Mouse (Mus musculus) 3T3-L1 (cell line): ENCODE measurements at regions not wholly inside any gene's neighbourhood (a gene's known extent, or its start where the extent isn't known, plus 50 kb on each side); places are given as distances from the start of the nearest gene placed in this dataset.

Experiments
- DNase-seq: peaks from one replicate; pipeline ENCODE4 v3.0.0-alpha.2; 2015; ENCODE audit warnings: low read depth, low spot score

DNA sequence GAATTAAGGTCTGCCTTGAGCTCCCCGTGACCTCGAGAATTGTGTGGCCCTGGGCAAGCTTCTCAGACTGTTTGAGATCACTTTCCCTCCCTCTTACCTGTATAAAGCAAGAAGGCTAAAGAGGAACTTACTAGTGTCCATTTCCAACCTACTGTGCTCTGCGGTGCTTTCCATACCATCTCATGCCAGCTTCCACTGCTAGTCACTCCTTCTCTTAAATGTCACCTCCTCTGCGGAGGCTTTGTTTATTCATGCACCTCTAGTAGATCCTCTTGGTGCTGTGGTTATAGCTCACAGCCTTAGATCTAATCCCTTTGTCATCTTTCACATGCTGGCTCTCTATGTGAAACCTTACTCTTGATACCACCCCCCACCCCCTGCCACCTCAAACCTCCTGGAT, 2310.3 kb upstream of the Lrrc6 start:
- DNase-seq = no peak

DNA sequence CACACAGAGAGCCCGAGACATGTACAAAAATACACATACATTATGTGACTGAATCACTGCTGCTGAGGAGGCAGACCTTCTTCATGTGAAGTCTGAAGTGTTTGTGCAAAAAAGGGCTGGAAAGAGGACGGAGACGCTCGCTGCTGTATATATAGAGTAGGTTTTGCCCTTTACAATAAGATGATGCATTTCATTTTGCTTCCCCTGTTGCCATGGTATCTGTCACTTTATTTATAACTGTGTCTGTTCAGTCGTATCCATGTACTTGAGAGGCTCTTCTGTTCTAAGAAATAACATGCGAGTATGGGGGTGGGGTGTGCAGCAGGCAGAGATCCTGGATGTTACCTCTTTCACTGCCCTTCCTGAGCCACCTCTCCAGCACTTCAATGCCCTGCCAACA, 2309.9 kb upstream of the Lrrc6 start:
- no peak for DNase-seq

DNA sequence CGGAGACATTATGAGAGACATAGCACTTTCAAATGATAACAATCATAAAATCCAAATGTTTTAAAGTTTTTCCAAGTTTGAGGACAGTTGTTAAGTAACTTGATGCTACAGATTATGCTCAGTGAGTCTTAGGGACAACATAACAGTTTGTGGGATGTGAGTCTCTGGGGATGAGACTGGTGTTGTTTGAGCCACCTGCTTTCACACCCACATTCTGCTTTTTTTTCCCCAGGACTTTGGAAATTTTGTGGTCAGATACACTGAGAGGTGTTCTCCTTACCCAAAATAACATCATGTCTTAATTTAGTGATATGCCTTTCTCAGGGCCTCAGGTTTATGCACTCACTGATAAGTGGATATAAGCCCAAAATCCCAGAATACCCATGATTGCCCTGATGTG, 2307.5 kb upstream of the Lrrc6 start:
- DNase-seq = no peak

DNA sequence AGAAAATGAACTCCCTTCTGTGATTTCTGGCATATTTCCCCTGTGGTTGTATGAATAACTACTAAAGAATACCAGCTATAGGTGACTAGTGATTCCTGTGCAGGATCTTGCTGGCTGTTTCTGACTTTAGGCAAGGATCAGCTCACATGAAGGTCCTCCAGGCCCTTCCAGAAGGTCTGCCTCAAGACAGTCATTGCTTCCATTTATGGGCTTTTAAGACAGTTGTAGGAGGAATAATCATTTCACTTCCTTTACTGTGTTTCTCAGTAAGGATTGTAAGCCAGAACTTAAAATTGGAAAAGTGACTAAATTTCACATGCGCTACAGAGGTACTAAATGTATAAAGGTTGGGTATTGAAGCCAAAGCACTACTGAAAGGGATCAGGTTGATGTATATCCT, 2303.5 kb upstream of the Lrrc6 start:
- no peak for DNase-seq

DNA sequence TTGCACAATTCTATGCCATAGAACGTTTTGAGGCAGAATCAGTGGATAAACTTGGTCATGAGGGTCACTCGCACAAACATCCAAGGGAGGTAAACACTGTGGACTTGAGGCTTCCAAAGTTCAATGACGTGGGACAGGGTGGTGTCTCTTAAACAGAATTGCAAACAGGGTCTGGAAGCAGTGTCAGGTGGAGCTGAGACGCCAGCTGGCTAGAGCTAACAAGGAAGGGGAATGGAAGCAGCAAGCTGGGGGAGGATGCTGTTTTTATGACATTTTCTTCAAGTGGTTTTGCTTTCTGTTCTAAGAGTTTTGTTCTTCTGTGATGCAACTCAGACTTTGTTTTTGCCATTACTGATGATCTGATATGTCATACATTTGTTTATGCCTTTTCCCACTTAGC, 2301.1 kb upstream of the Lrrc6 start:
- DNase-seq = no peak

DNA sequence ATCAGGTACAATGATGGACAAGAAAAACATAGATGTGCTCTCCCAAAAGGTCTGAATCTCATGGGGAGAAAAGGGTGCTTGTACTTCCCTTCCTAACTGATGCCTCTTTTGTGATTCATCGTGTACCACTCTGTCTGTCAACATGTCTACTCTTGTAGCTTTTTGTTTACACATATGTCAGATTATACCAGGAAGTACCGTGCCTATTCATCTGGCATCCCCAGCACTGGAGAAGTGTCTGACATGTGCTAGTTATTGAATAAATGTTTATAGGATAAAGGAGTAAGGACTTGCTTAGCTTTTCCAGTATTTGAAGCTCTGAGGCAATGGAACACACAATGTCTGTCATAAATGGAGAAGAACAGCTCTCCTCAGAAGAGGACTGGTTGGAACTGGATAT, 2296.7 kb upstream of the Lrrc6 start:
- no peak for DNase-seq

DNA sequence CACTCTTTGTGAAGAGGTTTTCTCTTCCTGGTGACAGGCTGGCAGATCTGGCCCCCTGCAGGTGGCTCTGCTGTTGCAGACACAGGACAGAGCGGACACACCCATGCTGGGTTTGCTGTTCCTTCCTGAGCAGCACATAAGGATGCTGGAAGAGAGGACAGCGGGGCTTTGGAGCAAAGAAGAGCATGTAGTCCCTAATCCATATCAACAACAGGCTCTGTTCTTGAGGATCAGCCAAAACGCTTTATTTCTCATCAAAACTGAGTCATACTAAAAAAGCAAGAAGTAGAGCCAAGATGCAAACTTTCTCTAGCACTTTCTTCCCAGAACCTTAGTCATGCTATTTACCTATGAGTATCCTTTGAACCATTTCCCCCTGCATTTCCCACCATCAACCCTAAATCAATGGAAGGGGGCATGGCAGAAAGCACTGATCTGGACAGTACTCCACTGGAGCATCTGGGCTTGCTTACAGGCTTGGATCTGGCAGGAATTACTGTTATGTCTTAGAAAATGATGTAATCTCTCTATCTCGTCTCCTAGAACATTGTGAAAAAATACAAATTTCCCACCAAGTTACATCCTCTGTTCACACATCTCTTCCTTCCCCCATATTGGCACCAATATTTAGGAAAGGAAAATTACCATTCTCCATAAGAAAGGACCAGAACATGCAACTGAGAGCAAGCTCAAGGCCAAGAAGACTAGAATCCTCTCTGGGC, 2294.7 kb upstream of the Lrrc6 start:
- no peak for DNase-seq

DNA sequence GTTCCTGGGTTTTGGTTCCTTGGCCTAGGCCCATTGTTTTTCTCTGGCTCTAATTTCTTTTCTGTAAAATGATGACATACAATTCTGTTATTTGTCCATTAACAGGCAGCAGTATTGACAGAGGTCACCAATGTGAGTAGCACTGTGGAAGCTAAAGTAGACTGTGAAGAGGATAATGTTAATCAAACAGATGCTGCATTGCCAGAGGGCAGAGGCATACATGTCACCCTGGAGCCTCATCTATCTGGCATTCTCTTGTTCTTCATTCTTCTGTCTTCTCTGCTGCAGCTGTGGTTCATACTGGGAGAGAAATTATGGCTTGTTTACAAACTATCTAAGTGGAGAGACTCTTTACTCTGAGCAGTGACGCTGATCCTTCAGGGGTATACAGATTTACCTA, 2259.2 kb upstream of the Lrrc6 start:
- no peak for DNase-seq

DNA sequence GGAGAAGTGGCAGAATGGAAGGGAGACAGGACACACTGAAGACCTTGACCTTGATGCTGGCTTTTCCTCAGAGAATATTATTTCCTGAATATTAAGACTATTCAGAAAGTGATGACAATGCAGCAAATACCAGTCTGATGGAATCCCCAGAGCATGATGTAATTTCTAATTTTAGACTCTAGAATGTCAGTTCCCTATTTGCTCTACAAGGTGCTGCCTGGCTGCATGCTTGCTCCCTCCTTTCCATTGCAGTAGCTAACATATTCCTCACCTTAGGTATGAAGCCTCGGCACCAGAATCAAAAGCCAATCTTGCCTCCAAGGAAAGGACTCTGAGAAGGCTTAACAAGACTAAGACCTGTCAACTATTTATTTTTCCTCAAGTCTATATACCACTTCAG, 2254.5 kb upstream of the Lrrc6 start:
- DNase-seq = no peak

DNA sequence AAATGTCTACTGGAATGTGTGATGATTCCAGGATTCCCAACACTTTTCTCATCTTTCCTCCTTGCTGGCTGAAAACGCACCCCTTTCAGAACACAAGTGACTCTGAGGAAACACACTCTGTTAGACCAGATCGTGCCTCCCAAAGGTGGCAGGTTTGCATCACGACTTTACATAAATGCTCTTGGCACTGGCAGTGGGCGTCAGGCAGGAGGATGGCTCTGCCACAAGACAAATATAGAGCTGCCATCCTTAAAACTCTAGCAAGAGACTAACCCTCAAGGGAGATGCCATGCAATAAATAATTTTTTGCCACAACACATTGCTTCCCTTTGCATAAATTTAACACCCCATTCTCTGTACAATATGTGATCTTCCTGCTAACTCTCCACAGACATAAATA, 2254.1 kb upstream of the Lrrc6 start:
- DNase-seq = no peak

DNA sequence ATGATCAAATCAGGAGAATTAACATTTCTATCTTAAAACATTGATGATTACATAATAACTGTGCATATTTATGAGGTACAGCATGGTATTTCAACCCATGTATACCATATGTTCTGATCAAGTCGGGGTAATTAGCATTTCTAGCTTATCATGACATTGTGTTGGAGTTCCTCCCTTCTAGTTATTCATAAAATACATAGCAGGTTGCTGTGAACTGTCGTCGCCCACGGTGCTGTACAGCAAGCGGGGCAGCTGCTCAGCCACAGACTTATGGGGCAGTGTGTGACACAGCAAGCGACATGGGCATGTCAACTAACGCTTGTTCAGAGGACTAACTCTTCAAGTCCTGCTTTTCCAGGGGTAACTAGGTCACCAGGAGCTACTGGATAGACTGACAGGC, 2238.6 kb upstream of the Lrrc6 start:
- DNase-seq = no peak

DNA sequence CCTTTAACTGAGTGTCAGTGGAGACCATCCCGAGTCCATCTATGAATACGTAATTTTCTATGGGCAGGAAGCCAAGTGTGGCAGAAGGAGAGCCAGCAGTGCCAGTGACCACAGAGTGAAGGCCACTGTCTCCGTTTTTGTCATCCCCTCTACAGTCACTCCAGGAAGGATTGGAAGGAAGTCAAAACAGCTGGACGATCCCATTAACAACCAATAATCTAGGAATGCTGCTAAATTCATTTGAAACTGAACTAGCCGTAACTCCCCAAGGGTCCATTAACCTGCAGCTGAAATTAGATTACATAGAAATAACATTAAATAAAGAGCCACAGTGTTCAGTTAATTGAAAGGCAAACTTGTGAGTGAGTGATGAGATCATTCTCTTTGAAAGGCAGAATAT, 2220.5 kb upstream of the Lrrc6 start:
- no peak for DNase-seq

DNA sequence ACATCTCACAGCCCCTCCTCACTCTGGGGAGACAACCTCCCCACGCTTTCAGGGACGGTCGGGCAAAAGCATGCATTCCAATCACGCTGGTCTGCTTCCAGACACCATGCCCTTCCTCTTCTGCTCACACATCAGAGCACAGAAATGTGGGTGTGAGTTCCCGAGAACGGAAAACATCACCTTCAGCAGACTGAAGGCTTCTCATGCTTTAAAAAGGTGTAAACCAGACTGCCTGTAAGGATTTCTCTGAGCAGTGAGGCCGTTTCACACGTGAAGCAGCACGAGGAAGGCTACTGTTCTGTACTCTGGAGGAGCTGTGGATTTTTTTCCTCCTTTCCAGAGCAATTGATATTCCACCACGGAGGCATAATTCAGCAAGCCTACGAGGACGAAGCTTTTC, 2218.8 kb upstream of the Lrrc6 start:
- no peak for DNase-seq

DNA sequence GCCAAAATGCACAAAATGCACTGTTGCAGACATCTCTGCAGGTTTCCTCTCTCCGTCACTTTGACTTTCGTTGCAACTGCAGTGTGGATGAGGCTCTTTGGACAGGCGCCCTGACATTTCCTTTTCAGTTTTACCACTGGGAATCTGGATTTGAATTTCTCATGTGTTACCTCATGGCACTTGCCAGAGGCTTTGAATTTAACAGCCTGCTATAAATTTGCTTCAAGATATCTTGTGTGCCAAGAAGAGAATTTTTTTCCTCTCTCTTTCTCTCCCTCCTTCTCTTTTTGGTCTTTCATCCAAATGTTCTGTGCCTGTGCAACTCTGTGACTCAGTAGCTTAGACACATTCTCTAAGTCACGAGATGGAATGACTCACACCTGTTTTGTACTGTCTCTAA, 2213.6 kb upstream of the Lrrc6 start:
- no peak for DNase-seq

DNA sequence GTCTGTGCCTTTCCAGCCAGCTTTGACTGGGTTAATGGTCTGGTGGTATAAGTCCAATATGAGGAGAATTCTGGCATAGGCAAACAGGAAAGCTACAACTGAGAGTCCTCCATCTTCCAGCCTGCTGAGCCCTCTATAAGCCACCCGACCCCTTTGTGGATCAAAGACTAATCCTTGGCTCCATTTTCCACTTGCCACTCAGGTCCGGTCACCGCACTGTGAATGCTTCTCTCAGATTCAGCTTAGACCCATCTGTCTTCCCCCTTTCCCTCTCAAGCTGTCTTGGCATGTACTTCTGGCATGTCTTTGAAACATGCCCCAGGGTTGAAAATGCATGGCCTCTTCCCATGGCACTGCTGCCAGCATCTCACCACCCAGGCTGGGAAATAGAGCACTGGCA, 2206.6 kb upstream of the Lrrc6 start:
- no peak for DNase-seq

DNA sequence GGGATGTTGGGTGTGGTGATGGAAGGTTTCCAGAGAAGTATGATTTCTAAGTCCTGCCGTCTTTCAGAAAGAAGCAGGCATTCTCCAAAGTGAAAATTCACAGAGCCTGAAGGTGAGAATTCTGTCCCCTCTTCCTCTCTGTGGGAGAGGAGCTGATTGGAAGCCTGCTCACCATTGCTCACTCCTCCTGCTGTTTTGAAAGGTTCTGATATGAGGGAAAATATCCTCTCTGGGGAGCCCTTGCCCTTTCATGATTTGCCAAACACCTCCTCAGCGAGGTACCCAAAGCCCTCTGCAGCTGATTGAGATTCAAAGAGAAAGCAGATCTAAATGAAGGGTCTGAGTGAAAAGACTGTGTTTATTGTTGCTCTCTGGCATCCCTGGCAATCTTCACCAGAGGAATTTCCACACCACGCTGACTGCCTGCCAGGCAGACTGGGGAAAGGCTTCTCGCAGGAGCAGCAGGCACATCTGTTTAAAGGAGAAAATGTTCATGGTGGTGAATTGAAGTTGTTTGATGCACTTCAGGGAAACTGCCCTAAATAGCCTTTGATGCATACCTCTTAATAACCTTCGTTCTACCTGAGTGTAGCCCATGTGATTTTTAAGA, 2194.4 kb upstream of the Lrrc6 start:
- peak; percentile 3 for DNase-seq

DNA sequence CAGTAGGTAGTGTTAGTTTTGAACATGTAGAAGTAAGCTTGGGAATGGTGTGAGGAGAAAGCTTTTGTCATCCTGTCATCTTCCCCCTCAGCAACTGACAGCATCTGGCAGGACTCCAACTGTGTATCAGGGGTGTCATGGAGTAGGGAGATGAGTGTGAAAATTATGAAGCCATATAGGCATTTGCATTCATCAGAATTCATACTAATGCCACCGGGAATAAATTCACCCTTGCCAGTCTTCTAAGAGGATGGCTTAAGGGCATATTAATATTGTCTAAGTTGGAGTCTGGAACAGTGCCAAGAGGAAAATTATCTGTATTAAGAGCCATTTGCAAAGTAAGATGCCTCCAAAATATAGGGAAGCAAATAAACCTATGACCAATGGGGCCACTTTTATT, 2166.8 kb upstream of the Lrrc6 start:
- no peak for DNase-seq

DNA sequence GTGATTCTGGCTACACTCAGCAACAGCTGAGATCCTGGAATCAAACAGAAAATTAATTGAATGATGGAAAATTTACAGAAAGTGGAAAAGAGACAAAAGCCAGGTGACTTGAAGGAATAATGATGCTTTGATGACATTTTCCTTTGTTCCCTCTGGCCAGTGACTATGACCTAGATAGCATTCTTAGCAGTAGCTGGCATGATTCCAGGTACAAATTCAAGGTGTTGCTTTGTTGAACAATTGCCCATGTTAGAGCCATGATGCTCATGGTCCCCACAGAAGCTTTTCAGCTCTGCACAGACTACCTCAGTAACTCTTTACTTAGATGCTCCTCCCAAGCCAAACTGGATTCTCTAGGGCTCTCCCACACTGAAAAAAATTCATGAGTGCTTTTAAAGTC, 2164.6 kb upstream of the Lrrc6 start:
- DNase-seq = no peak

DNA sequence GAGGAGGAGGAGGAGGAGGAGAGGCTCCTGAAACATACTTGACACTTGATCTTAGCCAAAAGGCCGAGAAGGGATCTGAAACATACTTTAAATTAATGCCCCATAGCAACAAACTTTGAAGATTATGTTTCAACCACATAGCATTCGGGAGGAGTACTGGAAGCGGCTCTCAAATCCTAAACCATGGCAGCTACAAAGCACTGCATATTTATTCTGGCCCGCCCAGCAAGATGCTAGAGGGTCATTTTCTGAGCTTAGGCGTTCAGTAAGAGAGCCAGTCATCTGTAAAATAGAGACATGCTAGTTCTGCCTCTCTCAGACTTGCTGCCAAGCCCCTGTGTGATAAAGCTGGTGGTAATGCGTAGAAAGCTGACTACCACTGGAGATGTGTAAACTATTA, 2156.0 kb upstream of the Lrrc6 start:
- no peak for DNase-seq

DNA sequence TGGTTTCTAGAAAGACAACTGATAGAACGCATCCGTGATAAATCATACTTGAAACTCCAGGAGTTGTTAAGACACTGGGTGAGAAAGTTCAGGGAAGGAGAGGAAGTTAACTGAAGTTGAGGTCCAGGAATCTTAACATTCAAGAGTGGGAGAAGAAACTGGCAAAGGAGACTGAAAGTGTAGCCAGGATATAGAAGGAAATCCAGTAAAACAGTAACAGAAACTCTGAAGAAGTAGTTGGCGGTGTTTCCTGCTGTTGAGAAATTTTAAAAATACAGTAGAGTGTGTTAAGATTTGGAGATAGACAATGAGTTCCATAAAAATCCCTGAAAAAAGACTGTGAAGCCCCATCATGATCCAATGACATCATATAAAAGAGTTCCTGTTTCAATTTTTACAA, 2154.3 kb upstream of the Lrrc6 start:
- DNase-seq = no peak

DNA sequence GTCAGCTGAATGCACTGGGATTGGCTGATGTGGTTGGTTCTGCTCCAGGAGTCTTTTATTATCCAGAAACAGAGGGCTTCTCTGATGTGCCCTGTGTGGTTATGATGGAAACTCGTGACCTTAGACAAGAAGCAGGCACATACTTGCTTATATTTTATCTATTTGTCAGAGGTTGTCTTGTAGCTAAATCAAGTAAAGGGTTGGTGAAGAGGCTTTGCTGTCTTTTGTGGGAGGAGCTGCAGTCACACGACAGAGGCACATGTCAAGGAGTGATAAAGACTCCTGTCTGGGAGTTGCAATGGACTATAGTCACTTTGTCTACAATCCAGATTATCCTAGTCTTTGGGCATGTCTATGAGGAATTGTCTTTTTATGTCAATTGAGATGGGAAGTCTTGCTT, 2149.9 kb upstream of the Lrrc6 start:
- peak; percentile 6 for DNase-seq

DNA sequence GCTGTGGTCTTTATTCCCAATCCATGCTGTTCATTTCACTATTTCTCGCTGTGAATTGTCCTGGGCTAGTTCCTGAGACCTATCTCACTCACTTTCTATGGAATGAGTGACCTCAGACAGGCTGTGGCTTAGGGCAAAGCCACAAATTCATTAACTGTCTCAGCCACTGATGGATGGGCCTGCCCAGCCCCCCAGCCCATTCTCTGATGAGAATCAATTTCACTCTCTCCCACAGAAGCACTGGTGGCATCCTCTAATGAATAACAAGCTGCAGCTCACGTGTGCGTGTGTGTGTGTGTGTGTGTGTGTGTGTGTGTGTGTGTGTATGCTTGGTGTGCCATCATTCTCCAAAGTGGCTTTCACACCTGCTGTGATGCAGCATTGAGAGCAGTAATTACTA, 2149.3 kb upstream of the Lrrc6 start:
- no peak for DNase-seq

DNA sequence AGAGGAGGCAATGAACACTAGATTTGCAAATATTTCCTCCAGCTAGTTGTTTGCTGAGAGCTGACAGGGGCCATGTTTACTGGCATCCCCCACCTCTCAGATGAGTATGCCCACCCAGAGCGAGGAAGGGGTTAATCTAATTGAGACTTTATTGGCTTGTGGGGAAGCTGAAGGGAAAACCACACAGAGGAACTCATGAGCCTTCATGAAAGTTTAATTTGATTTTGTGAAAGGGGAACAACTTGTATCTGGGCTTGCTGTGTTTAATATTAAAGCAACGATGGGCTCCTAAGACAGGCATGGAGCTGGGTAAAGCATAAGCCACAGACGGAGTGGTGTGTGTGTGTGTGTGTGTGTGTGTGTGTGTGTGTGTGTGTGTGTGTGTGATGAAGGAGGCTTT, 2146.2 kb upstream of the Lrrc6 start:
- no peak for DNase-seq

DNA sequence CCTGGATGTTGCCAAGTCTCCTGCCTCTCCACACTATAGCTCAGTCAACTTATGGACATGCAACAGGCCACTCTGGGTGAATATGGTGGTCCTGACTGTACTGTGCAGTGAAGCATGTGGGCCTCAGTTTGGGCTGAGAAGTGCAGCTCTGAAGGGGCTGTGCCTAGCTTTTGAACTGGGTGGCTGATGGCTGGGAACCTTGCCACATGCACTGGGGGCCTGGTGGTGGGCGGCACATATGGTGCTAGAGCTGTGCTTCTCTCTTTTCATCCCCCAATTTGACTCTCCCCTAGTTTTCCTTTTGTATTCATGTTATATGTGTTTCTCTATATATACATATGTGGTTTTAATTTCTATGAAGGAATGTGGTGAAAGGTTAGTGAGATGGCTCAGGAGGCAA, 2144.2 kb upstream of the Lrrc6 start:
- no peak for DNase-seq
